Mouse (Mus musculus) heart, postnatal 36 days (tissue): ENCODE results near the gene Gm5294. TPM values are rescaled to one million over a fixed set of nuclear protein-coding genes. Genes with fewer than 3 reads are reported as not detected.
A peak's percentile ranks its signal among the peaks of the same experiment; 100 is the strongest.

Source experiments
- DNase-seq, 2 experiments: peaks; one replicate each; pipeline ENCODE4 v3.0.0; 2021 to 2022
- intact Hi-C: fragments of 180-260 bp; cut with DNase I; formaldehyde crosslinking; loops from one replicate; pipeline ENCODE4 v1.15.1; 2025
- total RNA-seq, 2 experiments: library from RNA; stranded (reverse); gene quantifications; 2 replicates each; pipeline ENCODE4 v1.2.3; 2021

Gene Gm5294
- total RNA-seq: not detected

GRCm38 (mm10) chr5:138819780-138820179, at the start of gene Gm5294:
TSS of gene Gm5294 (plus strand) at chr5:138820080.
- intact Hi-C loops: no loop called here
- DNase-seq: no peak

GRCm38 (mm10) chr5:138775096-138775495, 44.8 kb upstream of the Gm5294 start:
- DNase-seq: no peak
- intact Hi-C loops: no loop called here

- DNase-seq: peak; percentile 57 to 63
- intact Hi-C loops: no loop called here
Observed at GRCm38 (mm10) chr5:138776346-138776745, 43.5 kb upstream of the Gm5294 start.

- intact Hi-C loops: no loop called here
- DNase-seq: no peak
Observed at GRCm38 (mm10) chr5:138778731-138779463, 41.0 kb upstream of the Gm5294 start.

GRCm38 (mm10) chr5:138779655-138780054, 40.2 kb upstream of the Gm5294 start:
- intact Hi-C loops: no loop called here
- no peak for DNase-seq

- DNase-seq: no peak
- intact Hi-C loops: no loop called here
Observed at GRCm38 (mm10) chr5:138782697-138783096, 37.2 kb upstream of the Gm5294 start.

GRCm38 (mm10) chr5:138783181-138783580, 36.7 kb upstream of the Gm5294 start:
- no peak for DNase-seq
- intact Hi-C loops: no loop called here

GRCm38 (mm10) chr5:138785986-138786515, 33.8 kb upstream of the Gm5294 start:
- DNase-seq: no peak
- intact Hi-C loops: no loop called here

GRCm38 (mm10) chr5:138787648-138788047, 32.2 kb upstream of the Gm5294 start:
- intact Hi-C loops: no loop called here
- DNase-seq: no peak

GRCm38 (mm10) chr5:138788481-138789211, 31.2 kb upstream of the Gm5294 start:
- intact Hi-C loops: no loop called here
- DNase-seq: no peak

GRCm38 (mm10) chr5:138790954-138791480, 28.9 kb upstream of the Gm5294 start:
- no peak for DNase-seq
- intact Hi-C loops: no loop called here

GRCm38 (mm10) chr5:138801588-138802116, 18.2 kb upstream of the Gm5294 start:
- intact Hi-C loops: no loop called here
- no peak for DNase-seq

- DNase-seq: no peak
Observed at GRCm38 (mm10) chr5:138804286-138804685, 15.6 kb upstream of the Gm5294 start.

GRCm38 (mm10) chr5:138809767-138810166, 10.1 kb upstream of the Gm5294 start:
- intact Hi-C loops: no loop called here

More at GRCm38 (mm10) chr5:138804286-138804685, 15.6 kb upstream of the Gm5294 start:
- intact Hi-C loops: no loop called here

GRCm38 (mm10) chr5:138820717-138821332, 945 bp downstream of the Gm5294 start:
- no peak for DNase-seq
- intact Hi-C loops: no loop called here

More at GRCm38 (mm10) chr5:138809767-138810166, 10.1 kb upstream of the Gm5294 start:
- no peak for DNase-seq

- no peak for DNase-seq
- intact Hi-C loops: no loop called here
Observed at GRCm38 (mm10) chr5:138825090-138825489, 5.2 kb downstream of the Gm5294 start.

GRCm38 (mm10) chr5:138833406-138833805, 13.5 kb downstream of the Gm5294 start:
- no peak for DNase-seq
- intact Hi-C loops: no loop called here

- intact Hi-C loops: no loop called here
Observed at GRCm38 (mm10) chr5:138834910-138835309, 15.0 kb downstream of the Gm5294 start.

GRCm38 (mm10) chr5:138840981-138841380, 21.1 kb downstream of the Gm5294 start:
- no peak for DNase-seq
- intact Hi-C loops: no loop called here

More at GRCm38 (mm10) chr5:138834910-138835309, 15.0 kb downstream of the Gm5294 start:
- no peak for DNase-seq

GRCm38 (mm10) chr5:138843168-138843824, 23.4 kb downstream of the Gm5294 start:
- DNase-seq: no peak
- intact Hi-C loops: no loop called here
